Mouse (Mus musculus): ENCODE data around the gene Slc25a44. TPM values are rescaled to one million over a fixed set of nuclear protein-coding genes. Genes with fewer than 3 reads are reported as not detected.
"Not testable (repeated sequence)": the region's sequence is repeated elsewhere in the genome, so short reads cannot be mapped to it uniquely, and the experiment has no call there.

Gene Slc25a44
- total RNA-seq, 4 experiments from 2014 or later = 66.0 to 72.8 (median 68.6) TPM

DNA sequence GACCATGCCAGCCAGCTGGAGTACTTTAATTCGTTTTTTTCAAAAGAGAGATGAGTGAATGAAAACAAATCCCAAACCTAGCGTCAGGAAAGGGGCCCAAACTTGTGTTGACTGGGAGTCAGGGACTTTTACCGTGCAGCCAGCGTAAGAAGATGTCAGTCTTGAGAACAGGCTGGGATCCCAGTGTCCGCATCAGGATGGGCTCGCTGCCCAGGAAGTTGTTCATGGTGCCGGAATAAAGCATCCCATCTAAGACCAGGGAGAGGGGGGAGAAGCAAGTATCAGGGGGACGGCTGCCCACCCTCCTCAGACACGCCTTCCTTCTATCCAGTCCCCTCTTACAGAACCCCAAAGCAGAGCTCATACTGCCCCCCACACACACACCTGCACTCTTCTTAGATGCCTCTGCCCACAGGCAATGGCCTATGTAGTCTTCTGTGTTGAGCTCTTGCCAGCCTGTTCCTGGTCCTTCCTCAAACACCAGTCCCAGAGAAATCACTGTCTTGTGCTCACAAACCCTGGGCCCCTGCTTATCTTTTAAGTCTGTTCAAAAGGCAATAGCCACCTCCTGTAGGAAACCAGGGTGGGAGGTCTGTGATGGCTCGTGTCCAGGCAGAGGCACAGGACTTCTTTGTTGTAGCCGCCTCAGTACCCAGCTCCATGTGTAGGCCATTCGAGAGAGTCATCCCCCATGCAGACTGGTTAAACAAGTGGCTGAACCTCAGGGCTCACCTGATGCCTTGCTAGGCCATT lies 25.6 kb upstream of the Slc25a44 start:
- DNase-seq (ENCODE audit: low spot score in 2 of 2) = no peak

DNA sequence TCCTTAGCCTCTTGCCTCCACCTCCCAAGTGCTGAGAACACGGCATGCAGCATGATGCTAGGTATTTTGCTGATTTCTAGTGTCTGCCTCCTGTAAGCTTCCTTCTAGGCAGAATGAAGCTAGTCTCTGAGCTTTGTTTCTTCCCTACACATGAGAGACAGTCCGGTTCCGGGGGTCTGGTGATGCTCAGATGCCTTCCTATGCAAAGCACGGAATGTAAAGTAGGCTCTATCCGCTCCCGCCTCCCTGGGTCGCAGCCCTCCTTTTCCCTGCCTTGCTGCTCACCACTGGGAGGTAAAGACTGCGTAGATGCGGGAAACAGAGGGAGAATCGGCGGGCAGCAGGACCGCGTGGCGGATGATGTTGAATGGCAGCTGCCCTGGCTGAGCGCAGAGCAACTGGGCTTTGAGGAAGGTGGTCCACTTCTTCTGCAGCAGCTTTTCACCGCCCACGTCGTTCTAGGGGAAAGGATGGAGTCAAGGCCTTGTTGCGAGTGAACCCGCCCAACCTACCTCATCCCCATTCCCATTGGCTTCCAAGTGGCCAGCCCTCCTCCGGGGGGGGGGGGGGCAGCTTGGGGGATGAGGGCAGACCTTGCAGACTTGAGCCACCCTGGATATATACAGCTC lies 24.6 kb upstream of the Slc25a44 start:
- no peak for DNase-seq (ENCODE audit: low spot score in 2 of 2)

DNA sequence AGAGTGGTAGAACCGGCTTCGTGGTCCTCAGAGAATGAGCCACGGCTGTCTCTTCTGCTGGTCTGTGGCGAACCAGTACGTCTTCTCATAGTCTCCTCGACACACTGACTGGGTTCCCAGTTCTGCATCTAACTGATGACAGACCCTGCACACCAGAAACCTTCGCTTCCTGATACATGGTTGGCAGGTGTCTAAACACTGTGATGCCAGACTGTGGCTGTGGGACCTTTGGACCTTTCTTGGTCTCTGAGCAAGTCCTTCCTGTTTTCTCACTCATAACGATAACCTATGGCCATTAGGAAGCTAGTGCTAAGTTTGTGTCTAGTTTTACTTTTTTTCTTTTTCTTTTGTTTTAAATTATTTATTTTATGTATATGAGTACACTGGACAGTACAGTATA lies 23.5 kb upstream of the Slc25a44 start:
- DNase-seq (ENCODE audit: low spot score in 2 of 2) = no peak

DNA sequence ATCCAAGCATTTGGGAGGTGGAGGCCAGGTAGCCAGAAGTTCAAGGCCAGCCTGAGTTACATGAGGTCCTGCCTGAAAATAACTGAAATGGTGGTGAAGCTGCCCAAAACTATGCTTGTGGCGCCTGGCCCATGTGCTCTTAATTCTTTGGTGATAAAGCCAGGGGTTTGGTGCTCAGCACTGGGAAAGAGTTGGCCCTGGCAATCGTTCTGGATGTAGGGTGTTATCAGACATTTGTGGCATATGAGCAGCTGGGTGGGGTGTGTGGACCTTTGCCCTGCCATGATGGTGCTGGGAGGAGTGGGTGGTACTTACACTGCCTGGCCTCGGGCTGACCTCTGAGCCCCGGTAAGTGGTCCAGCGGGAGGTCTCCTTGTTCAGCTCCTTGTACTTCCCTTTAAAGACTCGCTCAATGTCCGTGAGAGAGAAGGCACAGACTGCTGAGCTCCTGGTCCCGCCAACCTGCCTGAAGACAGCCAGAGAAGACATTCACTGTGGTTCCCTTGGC lies 22.8 kb upstream of the Slc25a44 start:
- DNase-seq (ENCODE audit: low spot score in 2 of 2) = no peak

DNA sequence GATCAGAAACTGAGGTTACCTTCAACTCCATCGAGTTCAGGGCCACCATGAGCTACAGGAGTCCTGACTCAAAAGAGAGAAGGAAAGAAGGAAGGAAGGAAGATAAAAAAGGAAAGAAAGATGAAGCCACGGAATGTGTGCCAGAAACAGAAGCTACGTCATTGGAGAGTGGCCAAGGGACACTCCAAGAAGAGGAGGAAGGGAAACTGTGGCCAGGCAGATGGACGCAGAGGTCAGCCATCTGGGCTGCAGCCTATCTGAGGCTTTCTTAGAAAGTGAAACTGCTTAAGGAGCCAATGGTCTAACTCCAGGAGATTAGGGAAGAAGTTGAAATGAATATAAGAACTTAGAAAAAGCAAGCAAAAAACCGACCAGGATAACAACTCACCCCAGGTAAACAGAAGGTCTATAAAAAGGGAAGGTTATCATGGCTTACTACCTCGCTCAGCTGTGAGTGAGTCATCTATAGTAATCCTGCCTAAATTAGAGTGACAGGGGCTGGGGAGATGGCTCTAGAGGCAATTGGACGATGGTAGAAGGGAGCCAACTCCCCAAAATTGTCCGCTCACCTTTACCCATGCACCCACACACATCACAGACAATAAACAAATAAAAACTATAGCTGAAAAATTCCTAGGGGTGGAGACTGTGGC lies 21.7 kb upstream of the Slc25a44 start:
- no peak for DNase-seq (ENCODE audit: low spot score in 2 of 2)

DNA sequence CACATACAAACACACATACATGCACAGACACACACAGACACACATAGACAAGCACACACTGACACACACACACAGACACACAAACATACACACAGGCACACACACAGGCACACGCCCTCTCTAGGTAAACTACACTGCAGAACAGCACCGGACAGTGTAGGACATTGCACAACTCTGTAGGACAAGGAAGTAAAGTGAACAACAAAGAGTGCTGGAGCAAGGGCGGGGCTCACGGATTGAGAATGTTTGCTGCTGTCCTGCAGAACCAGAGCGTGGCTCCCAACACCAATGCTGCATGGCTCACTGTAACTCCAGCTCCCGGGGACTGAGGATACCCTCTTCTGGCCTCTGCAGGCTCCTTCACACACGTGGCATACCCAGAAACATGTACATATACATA lies 17.9 kb upstream of the Slc25a44 start:
- no peak for DNase-seq (ENCODE audit: low spot score in 2 of 2)

DNA sequence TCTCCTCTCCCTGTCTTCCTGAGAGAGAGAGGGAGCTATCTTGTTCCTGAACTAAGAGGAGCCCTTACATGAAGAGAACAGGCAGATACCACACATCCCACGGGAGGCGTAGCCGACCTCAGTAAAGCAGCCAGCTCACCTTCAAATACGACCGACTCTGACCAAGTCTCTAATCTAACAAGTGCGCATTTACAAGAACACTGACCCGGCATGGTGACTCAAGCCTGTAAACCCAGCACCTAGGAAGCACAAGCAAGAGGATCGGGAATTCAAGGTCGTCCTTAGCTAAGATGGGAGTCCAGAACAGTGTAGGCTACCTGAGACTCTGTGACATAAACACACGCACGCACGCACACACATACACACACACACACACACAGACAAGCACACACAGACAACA lies 17.5 kb upstream of the Slc25a44 start:
- no peak for DNase-seq (ENCODE audit: low spot score in 2 of 2)

DNA sequence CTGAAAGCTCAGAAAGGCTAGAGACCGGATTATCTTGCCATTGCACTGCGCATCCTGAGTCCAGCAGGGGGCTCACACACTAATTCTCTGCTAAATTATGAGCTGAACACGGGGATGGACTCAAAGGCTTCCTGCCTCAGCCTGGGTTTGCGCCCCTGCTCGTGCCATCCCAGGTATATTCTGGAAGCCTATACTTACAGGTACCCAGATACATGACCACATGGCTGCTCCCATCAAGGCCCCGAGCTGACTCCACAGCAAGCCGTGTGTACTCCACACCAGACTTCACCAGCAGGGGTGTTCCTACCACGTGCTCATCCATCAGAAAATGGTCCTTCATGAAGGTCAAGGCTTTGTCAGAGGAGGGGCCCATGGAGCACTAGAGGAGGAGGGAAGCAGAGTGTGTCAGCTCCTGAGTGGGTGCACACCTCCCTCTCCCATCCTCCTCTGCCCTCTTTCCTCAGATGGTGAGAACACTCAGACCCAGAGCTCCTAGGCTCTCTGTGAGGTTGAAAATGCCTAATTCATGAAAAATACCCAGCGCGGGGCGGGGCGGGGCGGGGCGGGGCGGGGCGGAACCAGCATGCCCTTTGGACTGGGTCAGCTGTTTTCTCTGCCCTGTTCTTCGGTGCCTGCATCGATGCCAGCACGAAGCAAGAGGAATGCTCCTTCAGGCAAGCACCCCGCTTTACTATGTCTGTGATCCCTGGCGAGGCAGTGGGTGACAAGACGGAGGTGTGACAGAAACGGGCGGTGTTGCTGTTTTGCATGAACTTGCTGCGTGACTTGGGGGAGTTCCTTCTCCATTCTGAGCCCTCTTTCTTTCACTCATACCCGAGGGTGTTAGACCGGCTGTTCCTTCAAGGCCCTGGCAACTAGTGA lies 15.8 kb upstream of the Slc25a44 start:
- DNase-seq (ENCODE audit: low spot score in 2 of 2) = no peak

DNA sequence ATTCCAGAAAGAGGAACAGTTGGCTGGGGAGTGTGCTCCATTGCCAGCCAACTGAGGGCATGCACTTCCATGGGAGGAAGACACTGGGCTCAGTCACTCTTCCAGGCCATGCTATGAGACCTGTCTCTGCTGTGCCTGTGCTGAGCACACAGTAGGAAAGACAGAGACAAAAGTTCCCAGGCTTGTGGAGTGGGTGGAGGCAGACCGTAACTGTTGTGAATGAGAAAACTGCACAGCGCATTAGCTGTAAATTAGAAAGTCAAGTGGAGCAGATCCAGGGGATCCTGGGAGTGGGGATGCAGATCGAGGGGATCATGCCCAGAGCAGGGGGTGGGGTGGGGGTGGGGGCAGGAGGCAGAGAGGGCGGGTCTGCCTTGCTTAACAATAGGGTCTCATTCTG lies 14.6 kb upstream of the Slc25a44 start:
- DNase-seq (ENCODE audit: low spot score in 2 of 2) = no peak

DNA sequence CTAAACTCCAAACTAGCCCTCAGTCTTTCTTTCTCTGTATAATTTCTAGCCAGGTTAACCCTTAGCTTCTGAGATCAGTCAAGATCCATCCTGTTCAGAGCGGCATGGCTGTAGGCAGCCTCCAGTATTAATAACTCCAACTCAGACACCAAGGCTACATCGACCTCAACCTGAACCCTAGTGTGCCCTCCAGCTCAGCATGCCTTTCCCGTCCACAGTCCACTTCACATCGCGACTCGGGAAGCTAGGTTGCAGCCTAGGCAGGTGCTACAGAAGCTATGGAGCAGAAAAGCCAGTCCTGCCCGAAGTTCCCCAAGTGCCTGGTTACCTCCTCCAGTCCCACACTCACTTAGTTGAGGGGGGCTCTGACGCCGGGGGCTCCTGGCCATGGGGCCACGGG lies 12.5 kb upstream of the Slc25a44 start:
- DNase-seq (ENCODE audit: low spot score in 2 of 2) = no peak

DNA sequence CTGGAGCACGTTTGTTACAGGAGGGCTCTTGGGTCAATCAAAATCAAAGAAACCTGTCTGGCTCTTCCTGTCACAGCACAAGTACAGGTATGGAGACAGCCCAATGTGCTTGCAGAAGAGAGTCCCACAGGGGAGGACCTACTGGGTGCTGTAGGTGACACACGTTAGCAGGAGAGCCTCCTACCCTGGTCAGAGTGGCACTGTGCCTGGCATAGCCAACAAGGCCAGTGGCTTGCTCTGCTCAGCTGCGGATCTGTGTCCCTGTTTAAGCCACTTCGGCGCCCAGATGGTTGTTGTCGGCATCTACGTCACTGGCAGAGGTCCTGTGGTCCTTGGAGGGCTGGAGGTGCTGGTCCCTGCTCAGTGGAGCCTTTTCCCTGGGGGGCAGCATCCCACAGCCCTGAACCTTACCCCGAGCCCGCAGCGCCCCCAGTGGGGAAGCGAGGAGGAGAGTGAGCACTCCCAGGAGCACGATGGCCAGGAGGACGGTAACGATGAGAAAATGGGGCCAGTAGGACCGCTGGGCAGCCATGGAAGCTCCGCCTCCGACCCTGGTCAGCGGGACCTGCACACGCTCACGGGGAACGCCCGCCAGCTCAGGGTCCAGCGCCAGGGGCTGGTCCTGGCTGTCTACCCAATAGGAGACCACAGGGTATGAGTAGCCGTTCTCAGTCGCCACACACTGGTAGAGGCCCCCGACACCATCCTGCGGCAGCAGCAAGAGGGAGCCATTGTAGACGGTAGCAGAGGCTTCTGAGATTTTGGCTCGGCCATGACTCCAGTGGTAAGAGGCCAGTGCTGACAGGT lies 11.7 kb upstream of the Slc25a44 start:
- peak in 1 of 2 experiments; percentile 42 for DNase-seq (ENCODE audit: low spot score in 2 of 2)

DNA sequence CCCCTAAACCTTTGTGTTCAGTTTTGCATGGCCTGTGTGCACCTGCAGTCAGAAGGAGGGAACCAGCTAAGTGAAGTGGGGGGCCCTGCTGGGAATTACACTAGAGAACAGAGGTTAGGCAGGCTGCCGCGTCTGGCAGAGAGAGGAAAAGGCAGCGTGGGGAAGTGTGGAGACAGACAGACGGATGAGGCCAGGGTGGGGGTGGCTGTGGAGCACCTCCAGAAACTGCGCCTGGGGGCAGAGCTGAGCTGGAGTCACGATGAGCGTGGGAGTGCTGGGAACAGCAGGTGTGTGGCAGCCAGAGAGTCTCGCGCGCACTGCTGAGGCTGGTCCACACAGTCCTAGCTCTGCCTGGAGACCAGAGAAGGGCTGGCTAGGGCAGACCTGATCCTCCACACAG lies 10.6 kb upstream of the Slc25a44 start:
- peak; percentile 78 to 79 for DNase-seq (ENCODE audit: low spot score in 2 of 2)

DNA sequence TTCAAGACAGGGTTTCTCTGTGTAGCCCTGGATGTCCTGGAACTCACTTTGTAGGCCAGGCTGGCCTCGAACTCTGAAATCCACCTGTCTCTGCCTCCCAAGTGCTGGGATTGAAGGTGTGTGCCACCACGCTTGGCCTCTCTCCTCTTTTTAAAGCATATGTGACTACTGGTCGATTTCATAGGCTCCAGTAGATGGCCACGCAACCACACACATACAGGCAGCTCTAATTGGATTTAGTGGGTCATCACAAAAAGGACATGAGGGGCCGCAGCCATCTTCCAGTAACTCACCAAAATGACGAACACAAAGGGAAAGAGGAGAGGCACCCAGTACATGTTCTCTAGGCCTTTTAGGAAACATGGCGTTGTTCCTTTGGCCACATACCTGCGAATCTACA lies 3.7 kb upstream of the Slc25a44 start:
- DNase-seq (ENCODE audit: low spot score in 2 of 2) = not testable (repeated sequence)

DNA sequence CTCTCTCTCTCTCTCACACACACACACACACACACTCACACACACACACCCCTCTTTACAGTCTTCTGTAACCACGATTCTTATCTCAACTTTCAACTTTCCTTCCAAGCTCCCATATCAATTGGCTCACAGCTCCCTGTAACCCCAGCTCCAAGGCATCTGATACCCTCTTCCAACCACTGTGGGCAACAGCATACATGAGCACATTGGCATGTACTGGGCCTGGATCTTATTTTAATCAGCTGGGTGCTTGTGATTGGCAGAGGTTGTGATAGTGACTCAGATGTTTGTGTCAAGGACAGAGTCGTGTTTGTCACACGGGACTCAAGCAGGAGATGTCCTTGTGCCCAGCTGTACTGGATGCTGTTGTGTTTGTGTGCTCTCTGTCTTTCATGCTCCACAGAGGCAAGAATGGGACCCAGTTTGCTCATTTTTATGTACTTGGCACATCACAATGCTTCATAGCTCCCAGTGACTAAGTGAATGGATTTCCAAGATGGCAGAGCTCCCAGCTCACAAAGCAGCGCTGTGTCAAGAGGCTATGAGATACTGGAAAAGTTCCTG lies 2.5 kb upstream of the Slc25a44 start:
- no peak for DNase-seq (ENCODE audit: low spot score in 2 of 2)

DNA sequence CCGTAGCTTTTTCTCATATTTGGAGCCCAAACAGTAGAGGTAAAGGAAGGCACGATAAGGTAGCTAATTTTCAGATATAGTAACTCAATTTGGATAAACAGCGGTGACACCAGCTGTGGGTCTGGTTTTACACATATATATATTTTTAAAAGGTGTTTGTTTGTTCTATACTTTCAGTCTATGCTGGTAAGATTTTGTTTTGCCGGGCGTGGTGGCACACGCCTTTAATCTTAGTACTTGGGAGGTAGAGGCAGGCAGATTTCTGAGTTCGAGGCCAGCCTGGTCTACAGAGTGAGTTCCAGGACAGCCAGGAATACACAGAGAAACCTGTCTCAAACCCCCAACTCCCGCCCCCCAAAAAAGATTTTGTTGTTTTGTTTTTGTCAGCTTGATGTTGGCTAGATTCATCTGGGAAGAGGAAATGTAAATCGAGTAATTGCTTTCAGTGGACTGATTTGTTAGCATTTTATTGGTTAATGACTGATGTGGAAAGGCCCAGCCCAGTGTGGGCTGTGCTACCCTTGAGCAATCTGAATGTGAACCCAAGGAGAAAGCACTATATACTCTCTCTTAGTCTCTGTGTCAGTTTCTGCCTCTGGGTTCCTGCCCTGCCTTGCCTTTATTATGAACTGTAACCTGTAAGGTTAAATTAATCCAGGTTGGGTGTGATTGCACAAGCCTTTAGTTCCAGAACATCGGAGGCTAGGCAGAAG lies 925 bp upstream of the Slc25a44 start:
- no peak for DNase-seq (ENCODE audit: low spot score in 2 of 2)

DNA sequence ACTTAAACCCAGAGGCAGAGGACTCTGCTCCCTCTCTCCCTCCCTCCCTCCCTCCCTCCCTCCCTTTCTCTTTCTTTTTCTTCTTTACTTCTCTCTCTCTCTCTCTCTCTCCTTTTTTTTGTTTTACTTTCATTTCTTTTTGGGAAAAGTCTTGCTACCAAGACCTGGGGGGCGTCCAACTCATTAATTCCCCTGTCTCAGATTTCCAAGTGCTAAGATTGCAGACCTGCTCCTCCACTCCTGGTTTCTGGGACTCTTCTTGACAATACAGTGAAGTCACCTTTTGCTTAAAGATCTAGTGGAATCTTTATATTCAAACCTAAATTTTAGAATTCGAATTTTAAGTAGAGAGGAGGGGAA lies 371 bp upstream of the Slc25a44 start:
- DNase-seq (ENCODE audit: low spot score in 2 of 2) = no peak

DNA sequence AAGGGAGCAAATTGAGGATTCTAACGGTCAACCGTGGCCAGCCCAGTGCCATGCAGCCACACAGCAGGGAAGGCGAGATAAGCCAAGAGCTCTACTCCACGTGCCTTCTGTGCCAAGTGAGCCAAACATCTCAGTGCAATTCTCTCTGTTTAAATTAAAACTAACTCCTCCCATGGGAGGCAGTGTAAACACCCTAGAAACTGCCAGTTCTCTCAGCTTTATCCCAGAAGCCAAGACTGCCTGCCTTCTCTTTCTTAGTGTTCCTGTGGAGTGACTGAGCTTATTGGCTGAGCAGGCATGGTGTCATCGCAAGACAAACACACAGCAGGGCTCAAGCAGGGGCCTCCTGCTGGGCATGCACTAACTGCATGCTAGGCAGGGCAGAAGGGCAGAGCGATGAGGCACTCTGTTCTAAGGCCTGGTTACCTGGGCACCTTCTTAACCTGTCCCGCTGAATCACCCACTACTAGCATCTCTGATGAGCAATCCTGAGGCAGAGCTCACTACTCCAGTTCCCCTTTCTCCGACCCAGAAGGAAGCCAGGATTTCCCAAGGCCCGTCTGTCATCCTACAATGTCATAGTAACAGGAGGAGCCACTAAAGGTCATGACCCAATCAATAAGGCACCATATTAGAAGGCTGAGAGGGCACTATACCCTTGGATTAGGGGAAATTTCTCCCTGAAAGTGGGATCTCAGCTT lies 2.8 kb downstream of the Slc25a44 start:
- DNase-seq (ENCODE audit: low spot score in 2 of 2) = peak in 1 of 2 experiments; percentile 35

DNA sequence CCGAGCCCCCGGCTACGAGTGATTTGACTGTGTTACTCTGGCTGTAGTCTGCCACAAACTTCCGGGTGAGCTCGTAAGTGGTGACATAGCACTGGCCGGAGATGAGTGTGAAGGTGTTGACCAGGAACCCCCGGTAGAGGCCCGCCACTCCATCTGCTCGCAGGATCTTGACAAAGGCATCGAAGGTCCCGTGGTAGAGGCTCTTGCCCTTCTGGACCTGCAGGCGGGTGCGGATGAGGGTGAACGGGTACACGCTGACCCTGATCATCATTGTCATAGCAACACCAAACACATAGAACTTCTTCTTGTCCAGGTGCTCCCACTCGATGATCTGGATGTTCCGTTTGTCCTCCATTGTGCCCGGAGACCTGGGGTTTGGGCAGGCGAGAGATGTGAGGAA lies 4.2 kb downstream of the Slc25a44 start:
- DNase-seq (ENCODE audit: low spot score in 2 of 2) = no peak

DNA sequence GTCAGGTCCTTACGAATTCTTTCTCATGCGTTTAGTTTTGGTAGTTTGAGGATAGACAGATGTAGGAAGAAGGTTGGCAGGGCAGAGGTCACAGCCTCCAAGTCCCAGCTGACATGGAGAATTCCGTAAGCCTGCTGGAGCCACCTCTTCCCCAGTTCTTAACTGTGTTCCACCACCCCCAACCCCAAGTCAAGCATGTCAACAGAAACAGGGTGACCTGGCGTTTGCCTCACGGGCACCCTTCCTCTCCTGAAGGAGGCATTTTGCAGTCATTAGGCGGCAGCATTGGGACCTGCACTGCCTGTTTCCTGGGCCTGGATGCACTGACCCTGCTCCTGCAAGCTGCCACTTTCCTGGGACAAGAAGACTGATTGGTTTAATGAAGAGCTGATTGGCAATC lies 6.9 kb downstream of the Slc25a44 start:
- DNase-seq (ENCODE audit: low spot score in 2 of 2) = no peak
